Mouse (Mus musculus) C2C12 (cell line): Measurements from ENCODE around the gene Clasp1.

Source experiments
- CTCF ChIP-seq: IDR thresholded peaks from one replicate; pipeline ENCODE4 v1.5.1; 2011; ENCODE audit not compliant: control insufficient read depth, insufficient read depth, insufficient read length
- FOSL1 ChIP-seq: IDR thresholded peaks from one replicate; pipeline ENCODE4 v1.8.0; 2011; ENCODE audit warnings: mild to moderate bottlenecking, low read length; ENCODE audit not compliant: poor library complexity, insufficient read depth, severe bottlenecking

GRCm38 (mm10) chr1:118407586-118408250 is 18.9 kb downstream of the Clasp1 start:
- TF ChIP-seq FOSL1 (no peak), CTCF (no peak)
